Mouse (Mus musculus): Measurements from ENCODE around the gene Thap4. TPM values are rescaled to one million over a fixed set of nuclear protein-coding genes. Genes with fewer than 3 reads are reported as not detected.
"Not testable (repeated sequence)": the region's sequence is repeated elsewhere in the genome, so short reads cannot be mapped to it uniquely, and the experiment has no call there.

Gene Thap4
- total RNA-seq (2015) (19.5 and 25.3 TPM in 2 replicates), total RNA-seq (2017) (11.5 and 14.0 TPM in 2 replicates)

DNA sequence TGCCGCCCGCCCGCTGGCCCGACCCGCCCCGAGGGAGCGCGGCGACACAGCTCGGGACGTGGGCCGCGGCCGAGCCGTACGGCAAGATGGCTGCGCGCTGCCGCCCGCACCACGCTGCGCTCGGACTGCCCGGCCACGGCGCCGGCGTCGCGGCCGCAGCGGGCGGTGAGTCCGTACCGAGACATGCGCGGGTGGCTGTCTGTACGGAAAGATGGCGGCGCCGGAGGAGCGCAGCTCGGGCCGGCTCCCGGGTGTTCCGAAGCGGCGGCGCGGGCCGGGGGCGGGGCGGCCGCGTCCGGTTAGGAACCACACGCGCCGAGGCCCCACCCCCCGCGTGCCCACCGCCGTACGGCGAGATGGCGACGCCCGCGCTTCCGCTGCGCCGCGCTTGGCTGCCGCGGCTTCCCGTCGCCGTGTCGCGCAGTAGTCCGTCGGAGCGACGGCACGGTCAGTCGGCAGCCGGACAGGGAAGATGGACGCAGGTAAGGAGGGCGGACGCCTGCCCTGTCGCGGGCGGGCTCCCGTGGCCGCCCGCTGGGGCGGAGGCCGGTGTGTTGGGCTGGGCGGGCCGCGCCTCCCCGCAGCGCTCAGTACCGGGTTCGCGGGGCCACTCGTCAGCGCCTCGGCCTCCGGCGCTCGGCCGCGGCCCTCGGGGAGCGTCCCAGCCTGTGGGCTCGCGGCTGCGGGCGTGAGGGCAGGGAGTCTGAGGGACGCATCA, at the start of gene Thap4:
TSS of gene Thap4 (minus strand) at position 292 of the 718 bp plus-strand sequence.
- peak; percentile 89 for ATAC-seq (ENCODE audit: poor library complexity, severe bottlenecking)

DNA sequence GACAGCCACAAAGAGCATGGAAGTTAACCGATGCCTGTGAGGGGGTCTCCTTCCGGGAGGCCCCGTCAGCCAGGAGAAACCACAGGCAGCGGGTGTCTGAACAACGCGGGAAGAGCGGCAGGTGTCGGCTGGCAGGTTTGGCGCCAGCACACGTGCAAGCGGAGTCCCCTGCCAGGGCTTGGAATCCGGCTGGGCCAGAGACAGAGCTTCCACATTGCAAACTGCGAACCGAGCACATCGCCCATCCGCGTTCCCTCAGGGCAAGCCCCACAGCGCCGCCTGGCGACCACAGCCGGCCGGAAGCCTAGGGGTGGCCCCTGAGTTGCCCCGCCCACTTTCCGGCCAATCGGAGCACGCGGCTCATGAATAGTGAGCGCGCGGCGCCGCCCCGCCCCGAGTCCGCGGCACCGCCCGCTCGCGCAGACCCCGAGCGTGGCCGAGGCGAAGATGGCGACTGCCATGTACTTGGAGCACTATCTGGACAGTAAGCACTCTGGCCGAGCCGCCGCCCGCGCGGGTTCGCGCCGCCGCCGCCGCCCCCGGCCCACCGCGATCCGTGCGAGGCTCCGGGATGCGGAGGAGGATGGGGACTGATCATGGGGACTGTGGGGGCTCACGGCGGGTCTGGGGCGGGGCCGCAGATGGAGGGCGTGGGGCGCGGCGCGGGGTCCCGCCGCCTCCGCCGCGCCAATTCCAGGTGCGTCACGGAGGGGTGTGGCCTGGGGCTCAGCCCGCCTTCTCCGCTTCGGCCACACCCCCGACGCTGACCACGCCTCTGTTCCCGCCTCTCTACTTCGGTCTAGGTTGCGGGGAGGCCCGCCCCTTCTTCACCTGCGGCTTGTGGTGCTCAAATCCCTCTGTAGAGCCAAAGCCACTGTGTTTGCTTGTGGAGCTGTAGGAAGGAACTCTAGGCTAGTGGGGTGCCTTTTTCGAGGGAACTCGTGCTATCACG, 49.2 kb upstream of the Thap4 start, which contains the start of gene Ing5:
TSS of gene Ing5 (plus strand) at position 410 of the 952 bp plus-strand sequence.
- ATAC-seq (ENCODE audit: poor library complexity, severe bottlenecking), result peak; percentile 77

GRCm38 (mm10) chr1:93802771-93803170, 48.1 kb upstream of the Thap4 start:
- no peak for ATAC-seq (ENCODE audit: poor library complexity, severe bottlenecking)

DNA sequence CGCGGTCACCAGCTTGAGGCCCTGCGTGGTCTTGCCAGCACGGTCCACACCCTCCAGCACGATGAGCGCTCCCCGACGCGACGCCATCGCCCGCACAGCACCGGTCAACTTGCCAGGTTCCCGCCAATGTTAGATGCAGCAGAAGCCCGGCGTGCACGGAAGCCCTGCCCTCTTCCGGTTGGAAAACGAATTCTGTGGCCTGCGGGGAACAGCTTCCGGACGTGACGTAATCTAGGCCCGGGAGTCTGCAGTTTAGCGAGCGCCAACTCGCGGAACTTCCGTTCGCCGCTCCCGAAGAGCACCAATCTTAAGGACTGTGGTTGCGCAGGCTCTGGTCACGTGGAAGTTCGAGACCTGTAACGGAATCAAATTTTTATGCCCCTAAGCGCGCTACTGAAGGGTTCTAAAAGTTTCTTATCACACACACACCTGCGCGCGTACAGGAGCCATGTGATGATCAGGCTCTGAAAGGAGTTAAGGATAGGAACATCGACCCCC, 47.1 kb upstream of the Thap4 start, which contains the start of gene Dtymk:
TSS of gene Dtymk (minus strand) at position 194 of the 498 bp plus-strand sequence.
- ATAC-seq (ENCODE audit: poor library complexity, severe bottlenecking), result peak; percentile 68

DNA sequence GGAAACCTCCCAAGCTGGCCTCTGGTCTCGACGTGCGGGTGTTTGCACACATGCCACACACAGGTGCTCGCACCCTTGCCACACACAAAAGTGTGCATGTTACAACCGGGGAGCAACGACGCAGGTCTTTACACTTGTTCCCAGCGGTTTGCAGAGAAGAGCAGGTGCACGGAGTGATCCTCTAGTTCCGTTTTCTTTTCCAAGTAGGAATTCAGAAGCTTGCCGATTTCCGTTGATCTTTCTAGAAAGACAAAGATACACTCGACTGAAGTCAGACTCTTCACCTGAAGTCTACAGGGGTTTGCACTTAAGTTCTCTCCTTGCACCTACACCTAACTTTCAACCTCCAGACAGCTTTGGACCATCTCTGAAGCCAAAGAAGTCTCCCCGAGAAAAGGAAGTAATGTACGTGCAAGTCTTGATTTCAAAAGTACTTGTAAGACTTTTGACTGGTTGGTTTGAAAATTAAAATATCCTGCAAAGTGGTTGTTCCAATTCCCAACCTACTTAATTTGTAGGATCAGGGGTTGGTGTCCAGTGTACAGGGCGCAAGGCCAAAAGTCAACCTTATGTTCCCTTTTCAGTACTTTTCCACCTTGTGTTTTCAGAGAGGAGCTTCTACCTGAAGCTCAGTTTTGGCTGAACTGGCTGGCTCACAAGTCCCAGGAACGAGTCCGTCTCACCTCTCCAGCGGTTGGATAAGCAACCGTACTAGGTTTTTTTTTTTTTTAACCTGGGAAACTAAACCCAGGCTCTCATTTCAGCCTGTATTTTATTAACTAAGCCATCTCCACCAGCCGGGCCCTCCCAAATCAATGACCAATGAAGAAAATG, 46.2 kb upstream of the Thap4 start:
- ATAC-seq (ENCODE audit: poor library complexity, severe bottlenecking), result no peak

DNA sequence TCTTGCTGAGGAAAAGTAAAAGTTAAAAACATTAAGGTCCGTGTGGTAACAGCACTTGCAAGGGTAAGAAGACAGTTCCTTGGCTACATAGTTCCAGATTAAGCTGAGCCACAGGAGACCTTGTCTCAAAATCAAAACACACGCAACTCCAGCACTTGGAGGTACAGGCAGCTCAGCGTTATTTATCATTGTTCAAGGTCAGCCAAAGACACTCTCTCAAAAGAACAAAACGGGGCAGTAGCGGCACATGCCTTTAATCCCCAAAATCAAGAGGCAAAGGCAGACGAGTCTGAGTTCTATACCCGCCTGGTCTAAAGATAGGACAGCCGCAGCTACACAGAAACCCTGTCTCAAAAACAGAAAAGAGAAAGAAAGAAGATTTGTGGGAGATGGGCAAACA, 41.2 kb upstream of the Thap4 start:
- ATAC-seq (ENCODE audit: poor library complexity, severe bottlenecking), result no peak

GRCm38 (mm10) chr1:93794526-93794925, 39.9 kb upstream of the Thap4 start:
- no peak for ATAC-seq (ENCODE audit: poor library complexity, severe bottlenecking)

DNA sequence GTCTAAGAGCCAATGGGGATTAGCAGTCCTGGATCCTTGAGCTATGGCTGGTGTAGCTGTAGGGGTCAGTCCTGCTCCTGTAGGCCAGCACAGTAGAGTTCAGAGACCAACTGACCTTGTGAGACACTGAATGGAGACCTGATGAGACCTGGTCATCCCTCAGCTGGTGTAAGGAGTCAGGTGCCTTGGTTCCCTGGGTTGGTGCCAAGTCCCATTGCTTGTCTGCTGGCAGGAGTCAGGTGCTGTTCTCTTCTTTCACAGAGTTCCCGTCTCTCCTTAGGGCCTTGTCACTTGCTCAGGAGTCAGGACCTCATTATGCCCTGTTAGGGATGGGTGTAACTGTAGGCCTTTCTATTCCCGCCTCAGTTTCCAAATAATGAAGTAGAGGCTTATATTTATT, 32.2 kb upstream of the Thap4 start:
- no peak for ATAC-seq (ENCODE audit: poor library complexity, severe bottlenecking)

GRCm38 (mm10) chr1:93776686-93777085, 22.0 kb upstream of the Thap4 start:
- ATAC-seq (ENCODE audit: poor library complexity, severe bottlenecking), result no peak

DNA sequence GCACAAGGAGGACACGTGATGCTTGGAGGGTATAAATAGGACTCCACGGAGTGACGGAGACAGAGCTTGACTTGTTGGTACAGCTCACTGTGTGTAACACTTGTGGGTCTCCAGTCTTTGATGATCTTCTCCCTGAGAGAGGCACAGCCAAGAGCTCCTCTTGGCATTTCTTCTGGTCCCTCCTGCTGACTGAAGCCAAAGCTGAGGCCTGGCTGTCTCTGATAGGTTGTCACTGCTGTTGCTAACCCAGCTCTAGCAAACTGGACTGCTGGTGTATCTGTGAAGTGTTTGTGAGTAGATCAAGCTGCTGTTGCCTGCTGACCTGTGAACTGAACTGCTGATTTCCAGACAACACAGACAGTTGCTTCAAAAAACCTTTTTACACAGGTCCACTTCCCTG, 15.2 kb upstream of the Thap4 start:
- ATAC-seq (ENCODE audit: poor library complexity, severe bottlenecking), result no peak

DNA sequence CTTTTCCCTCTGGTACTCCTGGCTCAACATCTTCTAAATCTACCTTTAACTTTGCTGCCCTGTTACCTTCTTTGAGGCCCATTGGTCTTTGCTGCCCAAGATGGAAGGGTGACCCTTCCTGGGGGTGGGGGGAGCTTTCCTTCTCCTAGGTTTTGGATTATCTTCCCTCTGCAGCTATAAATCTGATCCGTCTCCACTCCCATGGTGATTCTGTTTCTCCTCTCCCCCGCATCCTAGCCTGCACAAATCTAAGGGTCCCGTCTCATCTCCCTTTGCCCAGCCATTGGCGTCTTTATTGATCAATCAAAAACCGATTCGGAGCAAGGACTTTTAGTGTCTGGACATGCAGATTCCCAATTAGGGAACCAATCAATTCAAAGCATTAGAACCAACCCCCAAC, 12.9 kb upstream of the Thap4 start:
- ATAC-seq (ENCODE audit: poor library complexity, severe bottlenecking), result no peak

- ATAC-seq (ENCODE audit: poor library complexity, severe bottlenecking), result peak; percentile 70
Observed at GRCm38 (mm10) chr1:93764871-93765591, 10.4 kb upstream of the Thap4 start.

DNA sequence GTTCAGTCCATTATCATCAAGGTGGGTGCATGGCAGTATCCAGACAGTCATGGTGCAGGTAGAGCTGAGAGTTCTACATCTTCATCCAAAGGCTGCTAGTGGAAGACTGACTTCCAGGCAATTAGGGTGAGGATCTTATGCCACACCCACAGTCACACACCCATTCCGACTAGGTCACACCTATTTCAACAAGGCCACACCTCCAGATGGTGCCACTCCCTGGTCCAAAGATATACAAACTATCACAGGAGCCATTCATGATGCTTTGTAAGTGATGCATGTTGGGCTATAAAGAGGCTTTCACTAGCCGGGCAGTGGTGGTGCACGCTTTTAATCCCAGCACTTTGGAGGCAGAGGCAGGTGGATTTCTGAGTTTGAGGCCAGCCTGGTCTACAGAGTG, 8.9 kb upstream of the Thap4 start:
- not testable (repeated sequence) for ATAC-seq (ENCODE audit: poor library complexity, severe bottlenecking)

DNA sequence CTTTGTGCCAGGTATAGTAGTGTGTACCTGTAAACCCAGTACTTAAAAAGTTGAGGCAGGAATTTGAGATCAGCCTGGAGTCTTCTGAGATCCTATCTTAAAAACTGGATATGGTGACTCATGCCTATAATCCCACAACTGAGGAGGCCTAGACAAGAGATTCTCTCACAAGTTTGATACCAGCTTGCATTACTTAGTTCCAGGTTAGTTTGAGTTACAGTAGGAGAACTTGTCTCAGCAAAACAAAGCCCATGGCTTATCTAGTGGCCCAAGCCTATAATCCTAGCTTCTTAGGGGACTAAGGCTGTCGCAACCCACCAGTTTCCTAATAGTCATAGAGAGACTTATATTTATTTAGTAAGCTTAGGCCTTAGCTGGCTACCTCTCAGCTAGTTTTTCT, 5.4 kb upstream of the Thap4 start:
- no peak for ATAC-seq (ENCODE audit: poor library complexity, severe bottlenecking)

- ATAC-seq (ENCODE audit: poor library complexity, severe bottlenecking), result no peak
Observed at GRCm38 (mm10) chr1:93756154-93756553, 1.5 kb upstream of the Thap4 start.

DNA sequence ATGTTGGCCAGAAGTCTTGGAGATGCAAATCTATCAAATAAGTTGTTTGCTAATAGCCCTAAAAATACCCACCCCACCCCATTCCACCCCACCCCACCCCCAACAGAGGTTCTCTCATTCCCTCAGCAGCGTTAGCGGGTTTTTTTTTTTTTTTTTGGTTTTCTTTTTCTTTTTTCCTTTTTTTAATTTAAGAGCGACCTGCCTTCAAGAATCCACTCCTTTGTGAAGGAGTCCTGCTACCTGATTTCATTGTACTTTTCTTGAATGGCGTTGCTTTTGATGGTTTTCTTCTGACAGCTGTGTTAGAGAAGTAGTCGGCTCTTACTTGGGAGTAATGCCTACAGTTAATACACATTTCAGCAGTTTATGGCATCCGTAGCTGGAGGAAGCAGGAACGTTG, 954 bp upstream of the Thap4 start:
- ATAC-seq (ENCODE audit: poor library complexity, severe bottlenecking), result no peak

DNA sequence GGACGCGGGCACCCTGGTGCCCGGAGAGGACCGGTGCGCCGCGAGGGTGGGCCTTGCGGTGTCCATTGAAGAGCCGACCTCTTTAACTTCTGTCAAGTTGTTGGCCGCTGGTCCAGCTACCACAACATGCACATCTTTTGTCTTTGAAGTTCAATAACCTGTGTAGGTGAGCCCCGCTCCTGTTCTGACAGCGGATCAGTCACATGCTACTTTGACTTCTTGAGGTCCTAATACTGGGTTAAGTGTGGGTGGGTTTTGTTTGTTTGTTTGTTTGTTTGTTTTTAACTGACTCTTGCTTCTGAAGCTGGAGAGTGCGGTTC, 587 bp upstream of the Thap4 start:
- ATAC-seq (ENCODE audit: poor library complexity, severe bottlenecking), result no peak

DNA sequence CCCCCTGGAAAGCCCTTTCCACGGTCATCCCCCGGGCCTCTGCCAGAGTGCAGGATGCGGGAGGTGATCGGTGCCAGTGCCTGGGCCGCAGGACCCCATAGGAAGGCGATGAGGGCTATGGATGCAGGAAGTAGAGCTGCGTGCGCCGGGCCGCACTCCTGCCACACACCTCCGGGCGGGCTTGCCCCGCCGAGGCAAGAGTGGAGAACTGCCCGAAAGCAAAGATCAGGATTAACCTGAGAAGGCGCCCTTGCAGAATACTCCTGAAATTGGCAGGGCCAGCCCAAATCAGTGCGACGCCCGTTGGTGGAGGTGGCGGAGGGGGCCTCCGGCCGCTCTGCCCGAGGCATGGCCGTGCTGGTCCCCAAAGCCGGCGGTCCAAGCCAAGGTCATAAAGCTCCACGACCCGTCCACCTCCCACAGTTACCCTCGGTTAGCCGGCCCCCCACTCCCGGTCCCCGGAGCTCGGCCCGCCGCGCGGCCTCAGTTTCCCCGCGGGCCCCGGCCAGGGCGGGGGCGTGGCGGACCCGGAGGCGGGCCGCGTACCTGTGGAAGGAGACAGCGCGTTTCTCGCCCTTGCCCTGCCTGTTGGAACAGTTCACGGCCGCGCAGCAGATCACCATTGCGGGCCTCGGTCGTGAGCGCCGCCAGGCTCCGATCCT, 622 bp downstream of the Thap4 start:
- peak; percentile 19 for ATAC-seq (ENCODE audit: poor library complexity, severe bottlenecking)

GRCm38 (mm10) chr1:93751290-93751689, 3.4 kb downstream of the Thap4 start, which contains the start of gene Atg4b:
Gene Atg4b, plus strand, starts transcription at chr1:93751500.
- ATAC-seq (ENCODE audit: poor library complexity, severe bottlenecking), result no peak
